Mouse (Mus musculus): ENCODE results near the gene Ankrd11. TPM values are rescaled to one million over a fixed set of nuclear protein-coding genes. Genes with fewer than 3 reads are reported as not detected.
"Not testable (repeated sequence)": the region's sequence is repeated elsewhere in the genome, so short reads cannot be mapped to it uniquely, and the experiment has no call there.

The Ankrd11 gene
- total RNA-seq (2017), result 82.3 and 90.9 TPM in 2 replicates

DNA sequence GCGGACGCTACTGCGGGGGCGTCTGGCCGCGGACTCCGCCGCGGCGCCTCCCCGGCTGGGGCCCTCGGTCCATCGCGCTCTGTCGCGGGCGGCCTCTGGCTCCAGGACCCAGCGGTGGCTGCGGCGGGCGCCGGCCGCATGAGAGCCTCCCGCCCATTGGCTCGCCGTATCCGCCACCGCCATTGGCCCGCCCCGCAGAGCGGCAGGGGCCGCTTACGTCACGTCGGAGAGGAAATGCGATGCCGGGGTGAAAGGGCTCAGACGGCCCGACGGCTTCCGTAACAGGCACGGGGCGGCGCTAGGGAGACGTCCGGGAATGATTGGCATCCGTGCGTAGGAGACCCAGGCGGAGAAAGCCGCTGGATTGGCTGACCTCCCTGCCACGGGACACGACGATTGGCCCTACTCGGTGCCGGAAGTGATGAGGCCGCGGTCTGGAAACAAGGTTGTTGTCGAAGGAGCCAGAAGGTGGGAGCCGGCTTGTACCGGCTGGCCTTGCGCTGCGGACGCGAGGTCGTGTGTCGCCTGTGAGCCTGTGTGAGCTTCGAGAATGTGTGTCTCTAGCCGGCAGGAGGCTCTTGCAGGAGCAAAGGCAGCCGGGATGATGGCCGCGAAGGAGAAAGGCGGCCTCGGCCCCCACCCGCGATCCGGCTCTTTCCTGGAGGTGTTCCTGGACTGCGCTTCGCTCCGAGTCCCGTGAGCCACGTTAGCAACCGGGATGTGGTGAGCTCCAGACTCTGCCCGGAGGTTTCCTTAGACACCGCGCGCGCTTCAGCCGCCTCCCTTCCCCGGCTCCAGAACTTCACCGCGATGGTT, at the start of gene Ankrd11:
Gene Ankrd11, minus strand, starts transcription at position 120 of the 816 bp plus-strand sequence.
- peak; percentile 91 for ATAC-seq (replicated peaks; ENCODE audit: low read depth, poor library complexity, severe bottlenecking)

DNA sequence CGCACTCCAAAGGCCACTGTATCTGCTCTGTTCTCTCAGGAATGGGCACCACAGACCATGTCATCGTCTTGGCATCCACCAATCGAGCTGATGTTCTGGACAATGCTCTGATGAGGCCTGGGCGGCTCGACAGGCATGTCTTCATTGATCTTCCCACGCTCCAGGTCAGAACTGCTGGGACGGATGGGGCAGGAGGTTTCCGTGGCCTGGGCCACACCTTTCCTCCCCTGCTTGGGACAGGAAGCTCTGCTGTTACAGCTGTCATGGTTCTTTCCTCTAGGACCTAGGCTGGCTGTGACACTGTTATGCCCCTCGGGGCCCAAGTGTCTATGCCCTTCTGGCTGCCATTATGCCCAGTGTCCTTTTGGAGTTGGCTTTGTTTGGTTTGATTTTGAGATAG, 45.2 kb upstream of the Ankrd11 start:
- ATAC-seq (replicated peaks; ENCODE audit: low read depth, poor library complexity, severe bottlenecking), result no peak

DNA sequence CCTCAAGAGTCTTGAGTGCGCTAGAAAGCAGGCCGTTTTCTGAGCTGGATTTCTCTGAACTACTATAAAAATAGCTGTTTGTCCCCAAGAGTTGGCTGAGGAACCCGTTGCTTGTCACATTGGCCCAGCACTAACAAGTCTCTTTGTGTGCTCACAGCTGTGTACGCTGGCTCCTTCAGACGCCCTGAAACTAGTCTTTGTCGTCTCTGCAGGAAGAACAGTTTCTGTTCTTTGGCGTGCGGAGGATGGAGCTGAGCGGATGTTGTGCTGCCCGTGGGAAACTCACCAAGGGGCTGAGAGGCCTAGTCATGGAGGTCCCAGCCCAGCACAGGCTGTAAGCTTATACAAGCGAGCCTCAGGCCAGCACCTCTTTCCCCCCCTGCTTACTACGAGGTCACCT, 41.5 kb upstream of the Ankrd11 start:
- no peak for ATAC-seq (replicated peaks; ENCODE audit: low read depth, poor library complexity, severe bottlenecking)

DNA sequence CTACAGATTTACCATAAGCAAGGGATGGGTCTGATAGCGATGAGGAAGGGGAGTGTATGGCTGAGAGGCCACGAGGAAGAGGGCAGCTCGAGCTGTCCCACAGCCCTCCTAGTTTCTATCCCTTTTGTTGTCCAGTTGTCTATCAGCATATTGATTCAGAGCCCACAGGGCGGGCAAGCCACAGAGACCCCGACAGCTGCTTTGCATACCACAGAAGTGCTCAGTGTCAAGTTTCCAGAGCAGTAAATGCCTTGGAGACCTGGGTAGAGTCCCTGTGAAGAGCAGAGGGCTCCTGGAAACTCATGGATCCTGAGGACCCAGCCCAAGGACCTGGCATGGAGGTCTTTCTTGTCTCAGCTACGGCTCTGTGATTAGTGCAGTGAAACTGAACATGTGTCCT, 40.9 kb upstream of the Ankrd11 start:
- no peak for ATAC-seq (replicated peaks; ENCODE audit: low read depth, poor library complexity, severe bottlenecking)

DNA sequence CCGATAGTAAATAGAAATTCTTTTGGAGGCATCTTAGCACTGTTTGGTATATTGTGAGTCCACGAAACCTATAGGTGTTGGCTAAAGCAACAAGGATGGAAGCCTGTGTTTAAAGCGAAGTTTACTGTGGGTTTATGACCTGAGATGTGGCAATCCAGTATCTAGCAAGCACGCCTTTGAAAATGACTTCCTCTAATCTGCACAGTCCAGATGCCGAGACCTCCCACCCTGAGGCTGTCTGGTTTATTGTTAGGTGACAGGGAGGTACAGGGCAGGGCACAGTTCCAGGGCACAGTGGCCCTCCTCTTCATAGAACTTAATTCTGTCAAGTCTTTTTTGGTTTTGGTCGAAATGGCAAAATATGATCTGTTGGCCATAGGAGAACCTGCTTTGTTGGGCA, 35.1 kb upstream of the Ankrd11 start:
- ATAC-seq (replicated peaks; ENCODE audit: low read depth, poor library complexity, severe bottlenecking), result no peak

DNA sequence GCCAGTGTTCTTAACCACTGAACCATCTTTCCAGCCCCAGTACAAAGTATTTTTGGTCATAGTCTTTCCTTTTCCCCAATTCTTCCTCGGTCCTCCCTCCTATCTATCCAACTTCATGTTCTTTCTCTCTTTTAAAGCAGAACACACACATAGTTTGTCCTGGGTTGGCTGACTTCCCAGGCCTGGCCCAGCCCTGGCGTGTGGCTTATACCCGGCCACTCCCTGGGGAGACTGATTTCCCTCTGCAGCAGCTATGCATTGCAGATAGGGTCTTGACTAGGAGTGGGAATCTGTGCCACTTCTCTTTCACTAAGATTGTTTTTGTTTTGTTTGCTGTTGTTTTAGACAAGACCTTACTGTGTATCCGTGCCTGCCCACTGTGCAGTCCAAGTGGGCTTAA, 29.1 kb upstream of the Ankrd11 start:
- ATAC-seq (replicated peaks; ENCODE audit: low read depth, poor library complexity, severe bottlenecking), result no peak

DNA sequence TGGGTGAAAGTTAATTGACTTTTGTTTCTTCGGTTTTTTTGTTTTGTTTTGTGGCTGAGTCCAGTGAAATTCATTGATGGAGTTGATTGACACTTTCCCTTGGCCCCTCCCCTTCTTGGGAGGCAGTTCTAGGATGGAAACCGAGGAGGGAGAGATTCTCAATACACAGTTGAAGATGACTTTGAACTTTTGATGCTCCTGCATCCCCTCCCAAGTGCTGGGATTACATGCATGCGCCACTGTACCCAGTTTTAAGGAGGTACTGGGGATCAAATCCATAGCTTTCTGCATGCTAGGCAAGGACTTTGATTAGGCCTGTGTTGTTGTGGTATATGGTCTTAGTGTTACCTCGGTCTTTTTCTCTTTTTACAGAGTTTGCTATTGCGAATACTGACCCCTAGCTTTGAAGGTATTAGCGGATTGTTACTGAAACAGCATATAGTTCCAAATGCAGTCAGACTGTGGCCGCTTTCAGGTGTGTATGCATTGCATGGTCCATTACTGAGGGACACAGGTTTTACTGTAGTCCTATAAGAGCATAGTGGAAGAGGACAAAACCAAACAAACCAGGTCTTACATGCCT, 24.1 kb upstream of the Ankrd11 start:
- ATAC-seq (replicated peaks; ENCODE audit: low read depth, poor library complexity, severe bottlenecking), result no peak

DNA sequence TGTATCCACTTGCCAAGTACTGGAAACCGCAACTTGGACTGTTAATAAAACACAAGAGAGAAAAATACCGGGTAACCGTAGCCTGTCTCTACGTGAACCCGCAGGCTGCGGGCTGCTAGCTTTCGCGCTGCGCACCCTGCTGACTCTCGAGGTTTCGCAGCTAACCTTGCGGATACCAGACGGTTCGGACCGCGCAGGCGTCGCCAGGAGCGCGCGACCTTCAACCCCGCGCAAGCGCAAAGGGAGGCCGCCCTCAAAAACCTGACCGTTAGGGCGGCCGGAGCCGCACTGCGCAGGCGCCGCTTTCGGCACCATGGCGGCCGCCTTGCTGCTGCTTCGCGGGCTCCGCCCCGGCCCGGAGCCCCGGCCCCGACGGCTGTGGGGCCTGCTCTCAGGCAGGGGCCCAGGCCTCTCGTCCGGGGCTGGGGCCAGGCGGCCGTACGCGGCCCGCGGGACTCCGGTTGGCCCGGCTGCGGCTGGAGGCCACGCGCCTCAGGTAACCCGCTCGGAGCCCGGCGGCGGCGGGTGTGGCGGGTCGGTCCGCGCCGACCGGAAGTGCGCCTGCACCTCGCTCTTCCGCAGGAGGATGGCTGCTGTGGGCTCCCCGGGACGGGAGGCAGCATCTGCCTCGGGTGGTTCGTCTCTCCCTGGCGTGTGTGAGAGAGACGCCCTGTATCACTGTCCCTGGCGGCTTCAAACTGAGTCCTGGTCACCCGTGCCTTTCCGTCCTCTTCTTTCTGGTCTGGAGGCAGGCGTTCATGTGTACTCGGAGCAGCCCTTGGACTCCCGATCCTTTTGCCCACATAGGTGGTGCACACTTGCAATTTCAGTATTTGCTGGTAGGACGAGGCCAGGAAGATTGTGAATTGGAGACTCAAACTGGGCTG, 23.4 kb upstream of the Ankrd11 start:
- peak; percentile 87 for ATAC-seq (replicated peaks; ENCODE audit: low read depth, poor library complexity, severe bottlenecking)

DNA sequence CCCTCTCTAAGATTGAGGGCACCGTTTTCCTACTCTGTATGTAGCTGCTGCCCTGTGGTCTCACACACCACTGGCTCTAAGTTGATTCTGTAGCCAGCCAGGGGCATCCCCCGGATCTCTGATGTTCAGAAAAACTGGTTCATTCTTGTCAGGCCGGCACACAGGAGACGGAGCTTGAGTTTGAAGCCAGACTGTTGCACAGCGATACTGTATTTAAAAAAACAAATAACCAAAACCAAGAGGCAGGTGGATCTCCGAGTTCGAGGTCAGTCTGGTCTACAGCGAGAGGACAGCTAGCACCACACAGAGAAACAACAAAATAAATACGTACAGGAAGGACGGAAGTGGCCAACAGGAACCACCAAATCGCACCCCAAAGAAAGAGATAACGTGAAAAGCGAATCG, 22.7 kb upstream of the Ankrd11 start:
- peak; percentile 62 for ATAC-seq (replicated peaks; ENCODE audit: low read depth, poor library complexity, severe bottlenecking)

DNA sequence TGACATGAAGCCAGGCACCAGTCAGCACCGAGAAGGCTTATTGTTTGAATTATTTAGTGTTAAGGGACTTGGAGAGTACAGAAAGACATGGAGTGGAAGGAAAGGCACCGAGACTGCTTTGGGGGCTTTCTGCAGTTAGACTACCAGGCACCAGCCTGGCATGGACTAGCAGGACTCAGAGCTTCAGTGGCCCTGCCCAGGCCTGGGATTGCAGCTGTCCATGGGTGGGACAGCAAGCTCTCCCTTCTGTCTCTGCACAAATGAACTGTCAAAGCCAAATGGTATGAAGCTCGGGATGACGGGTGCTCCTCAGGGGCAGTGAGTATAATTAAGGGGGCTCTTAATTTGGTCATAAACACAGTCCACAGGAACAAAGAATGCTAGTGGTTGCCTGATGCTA, 22.0 kb upstream of the Ankrd11 start:
- no peak for ATAC-seq (replicated peaks; ENCODE audit: low read depth, poor library complexity, severe bottlenecking)

DNA sequence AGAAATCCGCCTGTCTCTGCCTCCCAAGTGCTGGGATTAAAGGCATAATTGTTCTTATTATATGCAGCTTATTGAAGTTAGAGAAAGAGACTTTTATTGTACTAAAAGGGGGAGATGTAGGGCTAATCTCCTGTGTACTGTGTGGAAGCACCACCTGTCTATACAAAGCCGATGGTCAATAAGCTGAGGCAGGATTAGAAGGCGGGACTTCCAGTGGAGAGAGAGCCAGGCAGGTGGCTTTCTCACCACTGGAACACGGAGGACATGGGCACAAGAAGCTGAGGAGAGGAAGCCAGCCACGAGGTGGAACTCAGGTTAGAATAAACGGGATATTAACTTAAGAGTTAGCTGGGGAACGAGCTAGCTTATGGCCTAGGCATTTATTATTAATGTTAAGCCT, 20.6 kb upstream of the Ankrd11 start, which contains the start of gene Spg7:
Gene Spg7, plus strand, starts transcription at position 222 of the 400 bp plus-strand sequence.
- no peak for ATAC-seq (replicated peaks; ENCODE audit: low read depth, poor library complexity, severe bottlenecking)

DNA sequence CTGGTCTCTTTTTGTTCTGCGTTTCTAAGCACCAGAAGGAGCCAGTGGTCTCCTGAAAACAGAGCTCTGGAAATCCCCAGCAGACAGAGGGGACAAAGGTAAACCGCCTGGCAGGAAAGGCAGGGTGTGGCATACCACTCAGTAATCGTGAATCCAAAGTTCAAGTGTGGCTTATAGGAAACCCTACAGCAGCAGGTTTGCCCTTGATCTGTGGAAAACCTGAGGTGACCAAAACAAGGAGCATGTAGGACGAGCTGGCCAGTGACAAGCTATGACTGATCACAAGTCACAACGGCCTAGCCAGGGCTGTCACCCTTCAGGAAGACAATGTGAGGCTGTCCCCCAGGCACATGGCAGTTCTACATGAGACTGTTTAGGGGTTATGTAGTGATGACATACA, 9.4 kb upstream of the Ankrd11 start:
- no peak for ATAC-seq (replicated peaks; ENCODE audit: low read depth, poor library complexity, severe bottlenecking)

DNA sequence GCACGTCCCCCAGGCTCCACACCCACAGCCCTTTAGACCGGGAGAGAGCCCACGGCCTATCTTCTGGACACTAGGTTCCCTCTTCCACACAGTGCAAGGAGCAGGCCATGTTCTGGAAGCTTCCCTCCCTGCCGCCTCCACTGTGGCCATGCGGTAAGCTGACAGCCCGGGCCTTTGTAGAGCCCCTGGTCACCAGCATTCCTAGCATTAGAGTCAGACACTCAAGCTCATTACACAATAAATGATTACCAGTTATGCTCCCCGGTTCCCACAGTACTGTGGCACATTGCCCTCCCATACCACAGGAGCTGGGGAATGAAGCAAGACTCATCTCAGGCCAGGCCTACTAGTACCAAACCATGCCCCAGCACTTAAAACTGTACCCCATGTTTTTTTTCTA, 6.3 kb upstream of the Ankrd11 start:
- no peak for ATAC-seq (replicated peaks; ENCODE audit: low read depth, poor library complexity, severe bottlenecking)

DNA sequence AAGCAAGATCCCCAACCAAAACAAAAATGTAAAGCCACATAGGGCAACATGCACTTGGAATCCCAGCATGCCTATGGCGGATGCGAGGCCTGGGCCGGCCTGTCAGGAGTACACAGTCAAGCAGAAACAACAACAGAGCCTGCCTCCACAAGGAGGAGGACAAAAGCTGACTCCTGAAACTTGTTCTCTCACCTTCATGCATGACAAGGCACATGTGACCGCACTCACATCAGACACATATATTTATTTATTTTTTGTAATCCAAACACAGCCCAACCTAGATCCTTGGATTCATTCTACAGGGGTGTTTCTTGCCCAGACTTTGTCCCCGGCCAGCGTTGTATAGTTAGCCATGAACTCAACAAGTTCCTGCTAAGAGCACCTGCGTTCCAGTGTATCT, 5.8 kb upstream of the Ankrd11 start:
- ATAC-seq (replicated peaks; ENCODE audit: low read depth, poor library complexity, severe bottlenecking), result no peak

DNA sequence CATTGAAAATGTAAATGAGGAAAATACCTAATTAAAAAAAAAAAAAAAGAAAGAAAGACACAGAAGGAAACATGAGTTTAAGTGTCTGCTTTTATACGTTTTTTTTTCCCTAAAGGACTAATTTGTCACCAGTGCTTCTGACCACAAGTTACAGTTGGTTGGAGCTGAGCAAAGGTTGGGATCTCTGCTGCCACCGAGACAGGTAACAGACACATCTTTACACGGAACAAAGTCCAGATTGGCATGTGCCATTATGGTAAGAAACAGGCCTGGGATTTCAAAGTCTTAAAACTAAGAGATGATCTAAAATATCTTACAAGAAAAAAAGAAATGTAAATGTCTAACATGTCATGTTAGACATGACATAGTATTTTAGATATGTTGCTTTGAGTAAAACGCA, 4.6 kb upstream of the Ankrd11 start:
- no peak for ATAC-seq (replicated peaks; ENCODE audit: low read depth, poor library complexity, severe bottlenecking)

DNA sequence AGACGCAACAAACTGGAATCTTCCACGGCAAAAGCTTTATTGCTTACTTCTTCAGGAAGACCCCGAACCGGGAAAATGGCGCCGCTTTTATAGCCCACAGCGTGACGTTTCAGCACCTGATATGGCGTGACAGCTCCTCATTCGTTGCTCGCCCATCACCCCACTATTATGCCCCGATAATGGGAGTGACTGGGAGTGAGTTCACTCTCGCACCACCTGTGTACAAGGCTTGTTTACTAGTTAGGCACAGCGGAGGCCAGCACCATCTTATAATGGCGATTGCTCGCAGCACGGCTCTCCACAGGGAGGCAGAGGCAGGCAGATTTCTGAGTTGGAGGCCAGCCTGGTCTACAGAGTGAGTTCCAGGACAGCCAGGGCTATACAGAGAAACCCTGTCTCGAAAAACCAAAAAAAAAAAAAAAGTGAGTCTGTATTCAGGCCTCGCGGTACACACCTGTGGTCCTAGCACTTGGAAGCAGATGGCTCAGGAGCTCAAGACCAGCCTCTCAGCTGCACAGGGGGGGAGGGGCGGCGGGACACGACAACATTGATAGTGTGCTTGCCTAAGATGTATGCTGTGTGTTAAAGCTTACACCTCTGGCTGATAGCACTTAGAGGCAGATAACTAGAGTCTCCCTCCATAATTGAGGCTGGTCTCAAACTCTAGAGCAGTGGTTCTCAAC, 2.8 kb upstream of the Ankrd11 start:
- ATAC-seq (replicated peaks; ENCODE audit: low read depth, poor library complexity, severe bottlenecking), result not testable (repeated sequence)

DNA sequence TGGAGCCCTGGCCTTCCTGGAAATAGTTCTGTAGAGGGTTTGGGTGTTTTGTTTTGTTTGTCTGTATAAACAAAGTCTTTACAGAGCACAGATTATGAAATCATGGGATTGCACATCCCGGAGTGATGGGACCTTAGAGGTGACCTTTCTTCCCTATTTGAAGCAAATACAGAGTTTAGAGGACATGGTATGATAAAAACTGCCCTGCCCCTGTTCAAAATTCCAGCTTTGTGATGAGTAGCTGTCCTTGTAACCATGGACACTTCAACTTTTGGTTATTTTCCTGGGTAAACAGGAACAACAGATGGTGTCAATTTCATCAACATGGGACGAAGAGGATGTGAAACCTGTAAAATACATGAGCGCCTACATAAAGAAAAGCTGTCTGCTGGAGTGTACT, 1.9 kb upstream of the Ankrd11 start:
- peak; percentile 7; the same call in 1 of the 2 replicates for ATAC-seq (replicated peaks; ENCODE audit: low read depth, poor library complexity, severe bottlenecking)

DNA sequence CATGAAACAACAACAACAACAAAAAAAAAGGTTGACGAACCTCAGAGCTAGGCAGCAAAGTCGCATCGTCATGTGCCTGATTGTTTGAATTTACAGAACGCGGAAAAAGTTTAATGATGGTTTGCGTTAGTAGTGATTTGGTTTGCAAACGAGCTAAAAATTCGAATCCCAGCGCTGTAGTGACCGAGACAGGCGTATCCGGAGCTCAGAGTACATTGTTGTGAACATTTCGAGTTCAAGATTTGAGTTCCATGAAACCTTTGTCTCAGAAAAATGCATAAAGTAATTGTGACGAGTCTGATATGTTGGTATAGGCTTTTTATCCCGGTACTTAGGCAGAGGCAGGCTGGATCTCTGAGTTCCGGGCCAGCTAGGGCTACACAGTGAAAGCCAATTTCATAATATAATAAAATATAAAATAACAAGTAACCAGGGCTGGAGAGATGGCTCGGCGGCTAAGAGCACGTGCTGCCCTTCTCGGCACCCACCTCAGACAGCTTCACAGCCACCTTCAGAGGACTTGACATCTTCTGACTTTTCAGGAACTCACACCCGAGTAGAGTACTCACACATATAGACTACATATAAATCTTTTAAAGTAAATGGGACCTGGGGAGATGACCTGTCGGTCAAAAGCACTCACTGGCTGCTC, 1.0 kb upstream of the Ankrd11 start:
- ATAC-seq (replicated peaks; ENCODE audit: low read depth, poor library complexity, severe bottlenecking), result no peak

DNA sequence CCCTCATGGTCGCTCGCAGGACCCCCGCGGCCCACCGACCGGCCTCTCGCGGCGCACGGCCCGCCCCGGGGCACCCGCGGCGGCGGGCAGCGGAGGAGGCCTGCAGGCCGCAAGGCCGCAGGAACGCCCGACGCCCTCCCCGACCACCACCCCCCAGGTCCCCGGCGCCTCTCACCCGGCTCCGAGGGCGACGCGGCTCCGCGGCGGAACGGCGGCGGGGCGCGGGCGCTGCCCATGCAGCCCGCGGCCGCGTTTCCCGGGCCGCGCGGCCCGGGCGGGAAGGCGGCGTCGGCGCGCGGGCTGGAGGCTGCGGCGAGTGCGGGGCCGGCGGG, 337 bp downstream of the Ankrd11 start:
- ATAC-seq (replicated peaks; ENCODE audit: low read depth, poor library complexity, severe bottlenecking), result no peak

Measured in common myeloid progenitor, adult 5-6 weeks (primary cell).